Mouse (Mus musculus) T-helper 17 cell (primary cell): ENCODE results near the gene Zdhhc20.
"Not testable (repeated sequence)": the region's sequence is repeated elsewhere in the genome, so short reads cannot be mapped to it uniquely, and the experiment has no call there.

ENCODE experiments used
- in situ Hi-C, 2 experiments: fragments of 300-600 bp; cut with MboI, MseI; formaldehyde crosslinking; loops; 1 replicate in 1 of 2; 2 replicates in 1 of 2; pipeline ENCODE4 v1.15.1; 2025; ENCODE audit warnings: high pct_unique_total_duplicates in 2 of 2

The Zdhhc20 gene

DNA sequence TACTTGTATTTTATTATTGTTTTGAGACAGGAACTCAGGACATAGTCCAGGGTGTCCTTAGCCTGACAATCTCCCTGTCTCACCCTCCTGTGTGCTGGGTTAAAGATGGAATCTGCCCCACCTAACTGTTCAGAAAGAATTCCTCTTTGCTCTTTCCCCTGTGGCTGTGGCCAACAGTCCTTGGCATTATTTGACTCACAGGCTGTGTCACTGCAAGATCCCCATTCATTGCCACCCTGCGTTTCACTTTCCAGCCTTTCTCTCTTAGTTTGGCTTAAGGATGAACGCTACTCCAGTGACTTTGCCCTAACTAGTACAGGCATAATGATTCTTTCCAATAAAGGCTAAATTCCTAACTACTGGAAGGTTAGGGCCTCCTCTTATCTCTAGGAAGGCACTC lies 4.3 kb upstream of the Zdhhc20 start:
- in situ Hi-C loops = no loop called here

DNA sequence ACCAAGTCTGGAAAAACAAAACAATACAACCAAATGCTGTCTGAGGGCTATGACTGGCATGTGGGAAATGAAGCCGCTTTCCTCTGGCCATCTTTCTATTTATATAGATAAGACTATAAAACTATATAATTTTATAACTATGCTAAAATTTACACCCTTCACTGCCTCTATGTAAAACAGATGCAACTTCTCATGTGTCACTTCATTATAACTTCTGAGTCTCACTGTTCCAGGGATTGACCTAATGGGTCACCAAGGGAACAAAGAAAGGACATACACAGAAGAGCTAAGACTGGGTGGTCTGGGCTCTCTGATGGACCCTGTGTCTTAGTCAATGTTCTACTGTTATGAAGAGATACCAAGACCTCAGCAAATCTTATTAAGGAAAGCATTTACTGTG lies 2.9 kb upstream of the Zdhhc20 start:
- in situ Hi-C loops = no loop called here

DNA sequence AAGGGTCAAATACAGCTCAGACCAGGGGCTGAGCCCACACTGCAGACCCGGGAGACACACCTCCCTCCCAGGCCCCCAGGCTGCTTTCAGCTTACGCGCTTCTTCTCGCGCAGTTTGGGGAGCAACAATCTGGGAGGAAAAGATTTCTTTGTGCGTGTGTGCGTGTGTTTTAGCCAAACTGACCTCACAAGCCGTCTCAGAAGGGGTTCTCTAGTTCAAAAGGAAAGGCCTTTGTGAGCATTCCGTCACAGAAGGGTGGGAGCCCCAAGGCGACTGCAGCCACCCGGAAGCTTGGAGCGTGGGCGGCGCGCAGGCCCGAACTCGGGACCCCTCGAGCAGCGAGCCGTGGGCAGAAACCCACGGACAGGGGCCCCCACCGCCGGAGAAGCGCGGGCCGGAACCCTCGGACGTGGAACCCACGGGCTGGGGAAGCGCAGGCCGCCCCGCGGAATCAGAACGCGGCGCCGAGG lies 500 bp downstream of the Zdhhc20 start:
- in situ Hi-C loops = no loop called here

DNA sequence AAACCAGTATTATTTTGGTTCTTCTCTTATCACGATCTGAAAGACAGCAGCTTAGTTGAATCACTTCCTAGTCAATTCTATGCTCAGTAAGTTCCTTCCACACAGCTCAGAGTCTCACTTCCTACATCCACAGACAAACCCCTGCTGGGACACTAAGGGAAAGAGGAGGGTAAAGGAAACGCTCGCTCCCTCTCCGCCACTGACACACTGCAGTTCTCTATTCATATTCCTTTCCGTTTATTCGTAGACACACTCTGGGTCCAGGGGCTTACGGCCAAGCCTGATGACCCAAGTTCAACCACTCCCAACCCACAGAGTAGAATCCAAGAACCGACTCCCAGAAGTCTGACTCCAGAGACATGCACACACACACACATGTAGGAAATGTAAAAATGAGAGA lies 2.9 kb downstream of the Zdhhc20 start:
- in situ Hi-C loops = no loop called here

DNA sequence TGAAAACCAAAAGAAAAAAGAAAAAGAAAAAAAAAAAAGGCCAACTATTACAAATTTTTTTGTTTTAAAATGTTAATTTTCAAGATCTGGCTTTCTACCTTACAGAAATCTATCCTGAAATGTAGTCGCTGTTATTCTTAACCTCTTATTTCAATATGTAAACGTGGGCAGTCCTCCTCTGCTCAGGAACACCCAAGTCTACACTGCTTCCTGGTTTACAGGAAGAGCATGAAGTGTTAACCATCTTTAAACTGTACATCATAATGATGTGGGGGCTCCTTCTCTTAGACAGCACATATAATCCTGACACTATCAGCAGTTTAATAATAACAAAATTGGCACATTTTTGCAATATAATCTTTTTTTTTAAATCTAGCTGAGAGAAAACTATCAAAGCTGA lies 4.0 kb downstream of the Zdhhc20 start:
- in situ Hi-C loops = no loop called here

DNA sequence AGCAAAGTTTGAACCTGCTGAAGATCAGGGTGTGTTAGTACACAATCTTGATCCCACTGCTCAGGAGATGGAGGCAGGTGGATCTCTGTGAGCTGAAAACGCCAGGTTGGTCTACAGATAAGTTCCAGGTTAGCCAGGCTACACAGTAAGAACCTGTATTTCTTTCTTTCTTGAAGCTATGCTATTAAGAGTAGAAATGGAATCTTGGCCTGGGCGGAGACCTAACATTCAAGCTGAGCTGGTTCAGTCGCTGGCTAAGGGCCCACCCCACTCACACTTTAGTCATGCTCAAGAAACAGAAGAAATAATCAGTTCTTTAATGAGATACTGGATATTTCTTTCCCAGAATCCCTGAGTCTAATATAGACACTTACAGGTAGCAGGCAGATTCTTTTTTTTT lies 6.7 kb downstream of the Zdhhc20 start:
- in situ Hi-C loops = no loop called here

DNA sequence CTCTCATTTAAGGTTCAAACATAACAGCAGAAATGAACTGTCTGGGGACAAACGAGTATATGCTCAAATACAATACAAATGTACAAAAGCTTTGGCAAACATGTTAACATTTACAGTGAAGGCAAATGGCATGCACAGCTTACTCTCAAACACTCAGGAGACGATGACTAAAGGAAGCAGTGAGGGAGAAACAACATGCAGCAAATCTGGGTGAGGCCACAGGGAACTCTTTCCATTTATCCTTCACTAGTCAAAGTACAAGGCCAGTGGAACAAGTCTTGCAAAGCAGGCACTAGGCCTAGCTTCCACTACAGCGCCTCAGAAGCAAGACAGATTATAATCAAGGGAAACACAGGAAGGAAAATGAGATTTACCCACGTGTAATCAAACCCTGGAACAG lies 7.4 kb downstream of the Zdhhc20 start:
- in situ Hi-C loops = no loop called here

DNA sequence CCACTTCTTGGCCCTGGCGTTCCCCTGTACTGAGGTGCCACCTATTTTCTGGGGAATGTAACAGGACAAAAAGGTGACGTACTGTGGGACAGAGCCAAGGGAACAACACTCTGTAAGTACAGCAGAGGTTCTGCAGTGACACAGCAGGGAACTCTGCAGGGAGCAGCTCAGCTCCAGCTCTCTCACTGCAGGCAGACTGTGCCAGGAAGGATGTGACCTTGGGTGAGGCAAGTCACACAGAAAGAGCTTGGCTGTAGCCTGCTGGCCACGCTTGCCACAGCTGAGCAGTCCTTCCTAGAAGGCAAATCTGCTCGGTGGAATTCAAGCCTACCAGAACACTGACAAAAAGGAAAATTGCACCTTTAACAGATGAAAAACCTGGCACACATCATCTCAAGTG lies 8.3 kb downstream of the Zdhhc20 start:
- in situ Hi-C loops = no loop called here

DNA sequence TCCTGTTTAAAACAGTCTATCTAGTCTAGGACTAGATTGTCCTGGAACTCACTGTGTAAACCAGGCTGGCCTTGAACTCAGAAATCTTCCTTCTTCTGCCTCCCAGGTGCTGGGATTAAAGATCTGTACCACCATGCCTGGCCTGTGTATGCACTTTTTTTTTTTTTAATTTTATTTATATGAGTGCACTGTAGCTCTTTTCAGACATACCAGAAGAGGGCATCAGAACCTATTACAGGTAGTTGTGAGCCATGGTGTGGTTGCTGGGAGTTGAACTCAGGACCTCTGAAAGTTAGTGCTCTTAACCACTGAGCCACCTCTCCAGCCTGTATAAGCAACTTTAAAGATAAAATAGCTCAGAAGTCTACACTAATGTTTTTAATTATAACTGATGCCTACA lies 9.0 kb downstream of the Zdhhc20 start:
- in situ Hi-C loops = no loop called here

DNA sequence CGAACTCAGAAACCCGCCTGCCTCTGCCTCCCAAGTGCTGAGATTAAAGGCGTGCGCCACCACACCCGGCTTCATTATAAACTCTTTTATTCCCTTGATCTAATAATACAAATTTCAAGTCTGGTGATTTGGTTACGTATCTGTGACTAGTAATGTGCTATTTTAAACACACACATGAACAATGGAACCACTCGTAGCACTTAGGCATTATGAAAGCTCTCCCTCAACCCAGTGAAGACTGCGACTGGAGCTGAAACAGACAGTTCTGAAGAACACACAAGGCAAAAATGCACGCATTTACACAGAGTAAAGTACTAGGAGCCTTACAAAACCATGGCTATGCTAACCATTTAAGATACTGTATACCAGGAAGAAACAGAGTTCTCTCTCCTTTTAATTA lies 12.2 kb downstream of the Zdhhc20 start:
- in situ Hi-C loops = loop anchor here in 1 of 2 experiments (10.0 kb wide), 2 partner anchors 57 to 1557 kb away; no protein-coding TSS in a partner anchor

DNA sequence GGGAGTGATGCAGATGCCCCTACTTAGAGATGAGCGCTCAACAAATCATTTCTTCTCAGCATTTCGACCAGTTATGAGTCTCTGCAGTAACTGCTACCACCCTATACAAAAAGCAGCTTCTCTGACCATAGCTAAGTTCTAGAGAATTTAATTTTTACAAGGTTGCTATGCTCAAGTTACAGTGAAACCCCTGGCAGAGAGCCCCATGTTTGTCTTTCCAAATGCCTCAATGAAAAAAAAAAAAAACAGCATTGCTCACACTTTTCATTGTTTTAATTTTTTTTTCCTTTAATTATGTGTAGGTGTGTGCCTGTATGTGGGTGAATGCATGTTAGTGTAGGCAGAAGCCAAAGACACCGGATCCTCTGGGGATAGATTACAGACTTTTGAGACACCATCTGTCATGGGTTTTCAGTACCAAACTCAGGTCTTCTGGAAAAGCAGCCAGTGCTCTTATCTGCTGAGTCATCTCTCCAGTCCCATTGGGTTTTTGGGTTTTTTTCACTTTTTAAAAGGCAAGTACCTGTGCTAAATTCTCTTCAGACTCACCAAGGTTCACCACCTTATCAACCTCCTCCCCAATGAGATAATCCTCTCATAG lies 23.3 kb downstream of the Zdhhc20 start:
- in situ Hi-C loops = no loop called here

DNA sequence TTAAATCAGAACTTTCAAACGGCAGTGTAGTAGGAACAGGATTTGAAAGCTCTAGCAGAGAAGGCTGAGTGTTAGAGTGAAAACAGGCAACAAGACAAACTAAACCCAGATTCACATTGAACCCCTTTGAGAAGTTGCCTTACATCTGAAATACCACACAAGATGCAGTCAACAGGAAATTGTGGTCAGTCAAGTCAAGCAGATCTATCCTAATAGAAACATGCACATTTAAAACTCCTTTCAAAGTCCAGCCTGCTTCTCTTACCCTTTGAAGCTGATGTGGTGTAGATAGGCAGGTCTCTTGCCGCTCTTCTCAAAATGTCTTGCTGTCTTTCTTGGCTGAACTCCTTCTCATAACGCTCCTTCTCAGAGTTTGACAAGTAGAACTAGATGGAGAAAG lies 24.8 kb downstream of the Zdhhc20 start:
- in situ Hi-C loops = no loop called here

DNA sequence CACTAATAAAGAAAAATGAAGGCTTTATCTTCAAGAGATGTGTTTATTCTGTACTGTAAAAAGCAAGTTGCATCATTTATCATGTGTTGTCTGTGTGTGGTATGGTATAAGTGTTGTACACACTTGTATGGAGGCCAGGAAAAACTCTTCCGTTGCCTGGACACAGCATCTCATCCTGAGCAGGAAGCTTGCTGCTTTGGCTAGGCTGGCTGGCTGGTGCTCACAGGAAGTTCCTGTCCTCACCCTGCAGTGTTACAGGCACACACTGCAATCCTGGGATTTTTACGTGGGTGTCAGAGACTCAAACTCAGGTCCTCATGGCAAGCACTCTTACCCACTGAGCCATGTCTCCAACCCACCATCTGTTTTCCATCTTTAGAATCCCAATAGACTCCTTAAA lies 26.9 kb downstream of the Zdhhc20 start:
- in situ Hi-C loops = no loop called here

DNA sequence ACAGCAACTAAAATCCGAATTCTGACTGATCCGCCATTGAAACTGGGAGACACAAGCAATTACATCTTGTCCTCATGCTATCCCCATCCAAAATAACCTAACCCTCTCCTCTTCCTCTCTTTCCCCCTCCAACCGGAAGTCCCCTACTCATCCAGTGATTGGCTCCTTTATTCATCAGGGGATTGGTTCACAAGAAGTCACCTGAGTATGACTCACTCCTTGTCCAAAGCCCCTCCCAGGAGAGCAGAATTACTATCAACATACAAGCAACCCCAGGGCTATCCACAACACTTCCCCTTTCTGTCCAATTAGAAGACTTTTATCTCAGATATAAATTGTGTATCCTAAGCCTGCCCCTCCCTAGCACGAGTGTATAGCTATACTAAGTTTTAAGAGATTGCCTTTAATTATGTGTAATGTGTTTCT lies 28.1 kb downstream of the Zdhhc20 start:
- in situ Hi-C loops = no loop called here

DNA sequence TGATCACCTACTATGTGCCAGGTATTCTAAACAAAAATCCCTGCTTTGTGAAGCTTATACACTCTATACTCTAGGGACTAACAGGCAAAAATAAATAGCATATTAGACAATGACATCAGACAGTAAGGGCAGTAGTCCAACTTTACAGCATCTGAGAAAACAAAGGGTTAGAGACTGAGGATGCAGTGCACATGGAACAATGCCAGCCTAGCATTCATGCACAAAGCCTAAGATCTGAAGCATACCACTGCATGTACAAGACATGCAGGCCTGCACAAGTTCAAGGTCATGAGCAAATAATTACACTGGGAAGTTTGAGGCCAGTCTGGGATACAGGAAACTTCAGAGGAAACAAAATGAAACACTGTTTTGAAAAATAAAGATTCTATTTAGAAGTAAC lies 30.6 kb downstream of the Zdhhc20 start:
- in situ Hi-C loops = no loop called here

DNA sequence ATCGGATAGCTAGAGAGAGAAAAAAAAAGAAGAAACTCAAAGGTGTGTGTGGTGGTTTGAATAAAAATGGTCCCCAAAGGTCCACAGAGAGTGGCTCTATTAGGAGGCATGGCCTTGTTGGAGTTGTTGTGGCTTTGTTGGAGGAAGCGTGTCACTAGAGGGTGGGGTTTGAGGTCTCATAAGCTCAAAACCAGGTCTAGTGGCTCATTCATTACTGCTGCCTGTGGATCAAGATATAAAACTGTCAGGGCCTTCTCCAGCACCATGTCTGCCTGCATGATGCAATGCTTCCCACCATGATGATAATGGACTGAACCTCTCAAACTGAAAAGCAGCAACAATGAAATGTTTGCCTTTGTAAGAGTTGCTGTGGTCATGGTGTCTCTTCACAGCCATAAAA lies 31.5 kb downstream of the Zdhhc20 start:
- in situ Hi-C loops = no loop called here

DNA sequence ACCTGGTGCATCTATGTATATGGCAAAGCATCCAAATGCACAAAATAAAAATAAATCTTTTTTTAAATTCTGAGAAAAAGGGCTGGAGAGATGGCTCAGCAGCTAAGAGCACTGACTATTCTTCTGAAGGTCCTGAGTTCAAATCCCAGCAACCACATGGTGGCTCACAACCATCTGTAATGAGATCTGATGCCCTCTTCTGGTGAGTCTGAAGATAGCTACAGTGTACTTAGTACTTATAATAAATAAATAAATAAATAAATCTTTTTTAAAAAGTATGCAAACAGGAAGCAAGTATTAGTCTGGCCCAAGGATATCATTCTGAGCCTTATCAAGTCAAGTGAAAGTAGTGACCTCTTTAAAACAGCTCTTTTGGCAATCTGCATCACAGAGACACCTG lies 34.0 kb downstream of the Zdhhc20 start:
- in situ Hi-C loops = not testable (repeated sequence)

DNA sequence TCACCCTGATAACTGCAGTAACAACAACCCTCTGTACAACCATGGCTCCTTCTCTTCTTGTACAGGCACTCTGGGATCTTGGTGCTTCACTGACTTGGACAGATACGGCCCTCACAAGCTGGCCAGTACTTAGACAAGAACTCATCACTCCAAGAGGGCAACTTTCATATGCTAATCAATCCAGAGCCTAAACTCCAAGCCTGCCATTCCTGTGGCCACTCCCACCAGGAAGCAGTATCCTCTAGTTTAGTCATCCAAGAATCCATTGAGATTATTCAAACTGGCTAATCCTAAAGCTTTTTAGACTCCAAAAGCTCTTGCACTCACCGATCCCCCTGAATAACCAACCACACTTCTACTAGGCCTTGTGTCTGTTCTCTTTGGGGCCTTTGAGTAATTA lies 37.1 kb downstream of the Zdhhc20 start:
- in situ Hi-C loops = no loop called here

DNA sequence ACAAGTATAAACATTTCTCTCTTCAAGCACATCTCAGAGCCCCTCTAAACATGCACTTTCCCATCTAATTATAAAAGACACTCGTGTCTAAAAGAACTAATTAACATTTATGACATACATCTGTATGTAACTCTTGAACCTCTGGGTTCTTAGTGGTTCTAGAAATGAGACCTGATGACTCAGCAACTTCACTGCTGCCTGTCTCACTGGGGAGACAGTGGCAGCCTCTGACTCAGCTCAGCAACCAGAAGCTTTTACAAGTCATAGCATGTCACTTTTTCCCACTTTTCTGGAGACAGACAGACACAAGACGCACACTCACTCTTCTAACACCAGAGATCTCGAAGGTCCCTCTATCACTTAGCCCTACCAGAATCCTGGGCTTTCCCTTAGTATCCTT lies 39.7 kb downstream of the Zdhhc20 start:
- in situ Hi-C loops = no loop called here

DNA sequence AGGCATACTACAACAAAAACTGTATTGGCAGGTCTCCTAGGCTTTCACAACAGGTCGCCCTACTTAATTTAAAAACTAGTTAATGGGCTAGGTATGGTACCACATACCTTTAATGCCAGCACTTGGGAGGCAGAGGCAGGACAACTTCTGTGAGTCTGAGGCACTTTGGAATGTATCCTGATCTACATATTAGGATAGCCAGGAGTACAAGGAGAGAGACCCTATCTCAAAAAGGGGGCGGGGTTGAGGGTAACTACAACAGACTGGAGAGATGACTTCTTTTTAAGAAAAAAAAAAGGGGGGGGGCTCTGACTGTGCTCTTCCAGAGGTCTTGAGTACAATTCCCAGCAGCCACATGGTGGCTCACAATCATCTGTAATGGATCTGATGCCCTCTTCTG lies 41.4 kb downstream of the Zdhhc20 start:
- in situ Hi-C loops = no loop called here

DNA sequence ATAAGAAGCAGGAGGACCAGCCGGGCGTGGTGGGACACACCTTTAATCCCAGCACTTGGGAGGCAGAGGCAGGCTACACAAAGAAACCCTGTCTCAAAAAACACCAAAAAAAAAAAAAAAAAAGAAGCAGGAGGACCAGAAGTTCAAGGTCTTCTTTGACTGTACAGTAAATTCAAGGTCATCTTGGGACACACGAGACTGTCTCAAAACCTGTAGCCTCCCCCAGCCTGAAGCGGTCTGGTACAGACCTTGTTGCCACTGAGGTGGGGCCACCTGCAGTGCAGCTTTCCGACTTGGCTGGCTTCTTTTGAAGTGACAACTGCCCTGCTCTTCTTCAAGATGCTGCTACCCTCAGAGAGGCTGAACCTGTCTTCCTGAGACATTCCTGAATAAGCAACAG lies 42.0 kb downstream of the Zdhhc20 start:
- in situ Hi-C loops = not testable (repeated sequence)

DNA sequence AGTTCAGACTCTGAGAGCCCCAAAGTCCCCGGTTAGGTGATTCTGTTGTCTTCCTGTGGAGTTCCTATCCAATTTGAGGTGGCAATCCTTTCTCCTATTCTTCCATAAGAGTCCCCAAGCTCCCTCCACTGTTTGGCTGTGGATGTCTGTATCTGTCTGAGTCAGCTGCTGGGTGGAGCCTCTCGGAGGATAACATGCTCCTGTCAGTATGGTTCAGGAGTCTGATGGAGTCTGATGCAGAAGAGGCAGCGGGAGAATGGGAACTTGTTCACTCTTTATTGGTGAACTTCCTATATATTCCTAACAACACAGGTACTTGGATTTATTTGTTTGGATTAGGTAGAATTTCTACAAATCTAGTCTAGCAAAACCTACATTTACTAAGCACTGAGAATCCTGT lies 45.5 kb downstream of the Zdhhc20 start:
- in situ Hi-C loops = no loop called here

DNA sequence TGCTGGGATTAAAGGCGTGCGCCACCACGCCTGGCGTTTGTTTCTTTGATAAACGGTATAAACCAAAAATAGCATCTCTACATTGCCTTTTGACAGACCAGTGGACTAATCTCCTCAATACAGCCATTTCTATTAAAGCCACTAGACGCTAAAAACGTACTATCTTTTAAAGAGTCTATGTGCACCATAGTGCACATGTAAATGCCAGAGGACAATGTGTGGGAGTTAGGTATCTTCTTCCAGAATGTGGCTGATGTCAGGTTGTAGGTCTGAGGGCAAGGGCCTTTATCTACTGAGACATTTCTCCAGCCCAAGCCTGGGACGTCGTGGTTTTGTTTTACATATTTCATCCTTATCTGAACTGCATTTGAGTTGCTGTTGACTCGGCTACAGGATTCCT lies 54.9 kb downstream of the Zdhhc20 start:
- in situ Hi-C loops = no loop called here

DNA sequence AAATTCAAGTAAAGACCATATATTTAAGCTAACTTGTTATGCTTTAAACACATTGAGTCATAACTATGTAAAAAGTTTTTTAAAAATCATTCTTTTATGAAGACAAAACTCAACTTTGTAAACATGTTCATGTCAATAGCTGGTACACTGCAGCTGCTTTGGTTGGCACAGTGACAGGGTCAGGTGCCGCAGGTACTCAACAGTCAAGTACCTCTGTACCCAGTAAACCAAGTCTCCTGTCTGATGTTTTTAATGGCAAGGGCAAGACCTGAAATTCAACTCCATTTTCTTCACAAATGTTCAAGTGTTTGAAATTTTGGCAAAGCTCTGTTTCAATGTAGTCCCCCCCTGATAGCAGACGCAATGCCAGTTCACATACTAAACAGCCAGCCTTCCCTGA lies 56.5 kb downstream of the Zdhhc20 start:
- in situ Hi-C loops = no loop called here
